Mouse (Mus musculus): ENCODE measurements around the gene Tgif2. TPM values are rescaled to one million over a fixed set of nuclear protein-coding genes. Genes with fewer than 3 reads are reported as not detected.
"Not testable (repeated sequence)": the region's sequence is repeated elsewhere in the genome, so short reads cannot be mapped to it uniquely, and the experiment has no call there.

Tgif2 gene
- total RNA-seq, 1 experiment from 2014 or later: 7.7 TPM

DNA sequence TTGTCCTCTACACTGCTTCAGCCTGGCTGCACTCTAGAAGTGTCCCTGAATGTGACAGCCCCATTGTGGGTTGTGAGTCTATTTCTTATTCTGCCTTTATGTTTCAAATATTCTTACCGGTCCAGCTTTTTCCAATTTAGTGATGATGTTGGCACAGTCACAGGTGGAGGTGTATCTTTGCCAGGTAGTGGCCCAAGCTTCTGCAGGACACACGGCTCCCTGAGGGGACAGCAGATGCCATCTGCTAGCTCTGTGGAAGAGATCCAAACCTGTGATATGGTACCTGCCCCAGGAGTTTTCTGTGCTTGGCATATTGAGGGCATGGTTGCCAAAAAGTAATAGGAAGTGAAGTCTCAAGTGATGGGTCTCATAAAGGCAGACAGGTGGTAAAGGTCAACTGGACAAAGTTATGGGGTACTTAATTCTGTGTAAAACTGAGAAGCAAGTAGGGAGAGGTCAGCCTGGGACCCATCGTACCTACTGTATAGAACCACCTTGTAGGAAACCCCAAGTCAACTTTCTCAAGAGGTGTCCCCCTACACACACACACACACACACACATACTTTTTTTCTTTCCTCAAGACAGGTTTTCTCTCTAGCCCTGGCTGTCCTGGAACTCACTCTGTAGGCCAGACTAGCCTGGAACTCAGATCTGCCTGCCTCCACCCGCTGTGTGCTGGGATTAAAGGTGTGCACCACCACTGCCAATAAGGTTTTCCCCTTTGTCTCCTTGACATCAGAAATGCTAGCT, 35.1 kb downstream of the Tgif2 start:
- DNase-seq: no peak

DNA sequence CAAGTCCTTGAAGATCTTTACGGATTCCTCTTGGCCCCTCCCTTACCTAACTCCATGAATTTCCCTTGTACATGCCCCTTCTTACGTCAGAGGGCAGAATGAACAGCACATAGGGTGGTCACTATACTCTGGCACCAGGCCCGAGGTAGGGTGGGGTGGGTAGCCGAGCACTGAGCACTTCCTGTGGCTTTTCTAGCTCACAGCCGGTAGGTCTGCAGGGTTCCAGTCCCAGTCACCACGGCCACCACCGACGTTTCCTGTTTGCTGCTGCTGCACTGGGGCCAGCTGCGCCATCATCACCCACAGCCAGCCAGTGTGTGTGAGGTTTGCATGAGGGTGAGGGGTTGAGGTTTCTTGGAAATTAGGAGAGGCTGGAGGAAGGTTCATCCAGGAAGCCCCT, 37.9 kb downstream of the Tgif2 start:
- DNase-seq: peak; percentile 45

DNA sequence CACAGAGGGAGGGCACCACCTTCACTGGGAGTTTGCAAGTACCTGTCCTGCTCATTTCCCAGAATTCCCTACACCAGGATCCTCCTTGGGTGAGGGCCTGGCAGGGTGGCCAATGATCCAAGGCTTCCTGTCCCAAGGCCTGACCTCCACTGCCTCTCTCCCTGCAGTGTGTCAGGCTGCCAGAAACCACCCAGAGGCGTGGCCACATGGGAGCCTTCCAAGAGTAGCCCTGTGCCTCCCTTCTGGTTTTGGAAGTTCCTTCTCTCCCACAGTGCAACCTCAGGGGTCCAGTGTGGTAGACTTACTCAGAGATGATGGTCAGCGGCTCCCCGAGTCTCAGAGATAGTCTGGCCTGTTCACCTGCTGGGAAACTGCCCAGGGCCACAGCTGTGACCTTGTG, 39.7 kb downstream of the Tgif2 start:
- peak; percentile 77 for DNase-seq

DNA sequence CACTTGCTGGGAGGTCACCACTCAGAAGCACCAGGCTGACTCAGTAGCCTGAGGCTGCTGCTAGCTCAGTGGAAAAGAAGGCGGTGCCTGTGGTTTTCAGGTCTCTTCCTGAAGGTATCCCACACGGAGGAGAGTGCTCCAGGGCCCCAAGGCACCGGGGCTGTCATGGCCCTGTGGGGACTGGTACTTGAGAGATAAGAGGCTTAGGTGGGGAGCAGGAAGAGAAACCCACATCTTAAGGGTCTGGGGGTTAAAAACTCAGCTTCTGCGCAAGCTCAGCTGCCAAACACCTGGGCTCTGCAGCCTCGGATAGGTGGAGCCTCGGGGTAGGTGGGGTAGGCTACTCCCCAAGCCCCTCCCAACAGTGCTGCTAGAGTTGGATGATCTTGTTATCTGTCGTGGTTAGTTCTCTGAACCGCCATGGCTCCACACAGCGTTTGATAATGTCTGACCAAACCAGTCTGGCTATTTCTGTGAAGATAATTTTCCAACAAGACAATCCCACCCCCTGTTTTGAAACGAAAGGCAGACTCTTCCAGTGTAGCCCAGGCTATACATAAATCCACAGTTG, 42.7 kb downstream of the Tgif2 start:
- DNase-seq: no peak

DNA sequence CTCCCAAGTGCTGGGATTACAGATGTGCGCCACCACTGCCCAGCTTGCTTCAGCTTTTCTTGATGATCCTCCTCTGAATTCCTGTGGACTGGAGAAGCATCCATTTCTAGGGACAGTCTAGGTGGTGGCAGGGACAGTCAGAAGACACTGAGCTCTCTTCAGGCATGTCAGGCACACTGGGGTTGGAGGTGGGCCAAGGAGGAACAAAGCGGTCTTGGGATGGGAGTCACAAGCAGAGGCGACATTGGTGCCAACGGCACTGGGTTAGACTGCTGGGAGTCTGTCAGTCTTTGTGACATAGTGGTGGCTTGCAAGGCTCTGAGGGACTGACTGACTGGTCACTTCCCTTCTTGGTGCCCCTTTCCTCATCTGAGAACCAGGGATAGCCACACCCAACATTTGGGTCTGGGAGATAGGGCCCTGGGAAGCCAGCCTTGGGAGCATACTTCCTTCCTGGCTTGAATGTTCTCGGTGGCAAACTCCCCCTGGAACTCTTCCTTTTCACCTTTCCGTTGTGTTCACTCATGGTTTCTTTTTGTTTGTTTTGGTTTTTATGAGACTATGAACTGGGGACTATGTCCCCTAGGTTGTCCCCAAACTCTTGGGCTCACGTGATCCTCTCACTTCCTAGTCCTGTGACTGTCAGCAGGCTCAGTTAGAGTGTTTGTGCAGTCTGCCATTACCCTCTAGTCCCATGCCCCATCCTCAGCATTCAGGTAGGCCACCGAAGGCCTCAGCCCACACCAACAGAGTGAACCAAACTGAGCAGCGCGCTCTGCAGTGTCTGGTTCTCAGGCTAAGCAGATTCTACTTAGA, 44.8 kb downstream of the Tgif2 start:
- no peak for DNase-seq

DNA sequence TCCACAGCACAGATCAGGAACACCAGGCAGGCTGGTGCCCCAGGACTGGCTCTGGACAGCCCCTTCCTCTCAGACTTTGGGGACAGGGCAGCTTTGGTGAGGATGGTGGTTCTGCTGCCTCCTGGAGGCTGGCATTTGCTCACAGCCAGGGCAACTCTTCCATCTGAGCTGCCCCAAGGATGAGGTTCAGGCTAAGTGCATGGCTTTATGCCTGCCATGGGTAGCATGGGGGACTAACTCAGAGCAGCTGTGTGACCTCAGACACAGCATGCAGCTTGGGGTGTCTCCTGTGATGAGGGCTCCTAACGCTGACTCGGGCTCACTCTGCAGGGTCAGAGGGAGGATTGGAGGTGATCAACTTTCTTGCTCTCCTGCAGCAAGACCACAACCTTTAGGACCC, 45.9 kb downstream of the Tgif2 start:
- not testable (repeated sequence) for DNase-seq

DNA sequence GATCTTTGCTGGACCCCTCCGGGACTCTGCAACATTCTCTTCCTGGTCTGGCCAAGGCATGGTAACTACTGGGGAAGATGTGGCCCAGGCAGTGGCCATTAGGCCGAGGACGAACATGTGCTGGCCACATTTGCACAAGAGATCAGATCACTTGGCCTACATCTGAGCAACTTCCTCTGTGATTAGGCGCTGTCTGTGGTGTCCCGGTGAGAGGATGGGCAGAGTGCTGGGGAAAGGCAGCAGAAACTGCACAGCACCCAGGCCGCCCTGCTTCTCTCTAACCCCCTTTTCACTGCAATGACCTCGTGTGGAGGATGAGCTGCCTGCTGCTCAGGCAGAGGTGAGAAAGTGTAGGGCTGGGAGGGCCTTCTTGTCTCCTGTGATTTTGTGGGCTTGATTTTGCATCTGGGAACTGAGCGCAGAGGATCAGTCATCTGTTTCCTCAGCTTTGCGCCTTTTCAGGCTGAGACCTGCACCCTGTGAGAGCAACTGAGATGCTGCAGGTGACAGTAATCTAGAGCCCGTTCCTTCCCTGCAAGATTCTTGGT, 46.4 kb downstream of the Tgif2 start:
- no peak for DNase-seq

DNA sequence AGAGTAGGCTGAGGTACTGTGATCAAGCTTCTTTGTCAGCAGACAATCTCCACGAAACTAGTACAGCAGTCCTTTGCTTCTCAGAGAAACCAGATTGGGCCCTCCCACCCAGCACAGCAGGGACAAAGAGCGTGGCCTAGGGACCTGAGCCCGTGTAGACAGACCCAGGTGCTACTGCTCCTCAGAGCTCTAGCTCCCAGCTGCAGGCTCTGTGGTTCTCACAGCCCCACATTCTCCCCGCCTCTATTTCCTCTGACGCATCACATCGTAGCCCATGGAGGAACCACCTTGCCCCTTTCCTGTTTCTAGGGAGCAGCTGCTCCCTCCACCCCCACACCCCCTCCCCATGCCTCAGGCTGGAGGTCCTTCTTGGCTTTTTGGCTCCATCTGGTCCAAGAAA, 47.2 kb downstream of the Tgif2 start, which contains the start of gene Sla2:
Gene Sla2 (minus strand): TSS at position 176 of the 400 bp plus-strand sequence.
- DNase-seq: no peak

DNA sequence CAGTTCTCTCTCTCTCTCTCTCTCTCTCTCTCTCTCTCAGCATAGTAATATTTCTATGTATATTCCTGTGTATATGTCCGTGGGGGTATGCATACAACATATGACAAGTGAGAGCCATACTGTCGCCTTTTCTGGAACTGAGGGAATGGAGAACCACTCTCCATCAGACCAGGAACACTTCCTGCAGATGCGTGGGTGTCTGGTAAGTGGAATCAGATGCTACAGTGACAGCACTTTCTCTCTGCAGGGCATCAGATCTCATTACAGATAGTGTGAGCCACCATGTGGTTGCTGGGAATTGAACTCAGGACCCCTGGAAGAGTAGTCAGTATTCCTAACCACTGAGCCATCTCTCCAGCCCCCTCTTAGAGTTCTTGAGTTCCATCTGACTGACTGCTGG, 48.7 kb downstream of the Tgif2 start:
- DNase-seq: no peak

DNA sequence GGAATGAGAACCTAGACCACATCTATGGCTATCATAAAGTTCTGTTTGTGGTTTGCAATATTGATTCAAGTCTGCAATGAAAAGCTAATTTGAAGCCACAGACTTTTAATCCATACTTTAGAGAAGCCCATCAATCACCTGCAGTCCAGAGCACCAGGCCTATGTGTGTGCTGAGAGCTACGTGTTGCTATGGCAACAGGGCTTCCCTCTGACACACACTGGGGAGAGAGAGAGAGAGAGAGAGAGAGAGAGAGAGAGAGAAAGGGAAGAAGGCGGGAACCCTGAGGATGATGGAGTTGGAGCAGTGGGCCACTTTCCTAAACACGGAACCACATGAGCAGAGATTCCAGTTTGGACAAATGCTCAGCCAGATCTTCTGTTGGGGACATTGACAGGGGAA, 52.4 kb downstream of the Tgif2 start:
- DNase-seq: no peak

DNA sequence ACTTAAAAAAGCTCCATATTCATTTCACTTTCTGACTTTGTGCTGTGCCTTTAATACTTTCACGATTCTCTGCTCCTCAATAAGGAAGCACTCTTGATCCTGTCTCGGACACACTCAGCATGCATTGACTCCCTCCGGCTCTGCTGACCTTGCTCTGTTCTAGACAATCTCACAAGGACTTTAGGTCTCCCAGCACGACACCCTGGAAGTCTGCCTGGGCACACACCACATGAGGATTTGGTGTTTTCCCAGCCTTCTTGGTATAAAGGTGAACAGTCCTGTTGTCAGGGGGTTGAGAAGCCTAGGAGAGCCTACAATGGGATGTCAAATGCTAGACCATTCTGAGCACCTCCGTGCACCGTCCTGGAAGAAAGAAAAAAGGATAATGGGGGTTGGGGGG, 53.0 kb downstream of the Tgif2 start:
- peak; percentile 52 for DNase-seq

DNA sequence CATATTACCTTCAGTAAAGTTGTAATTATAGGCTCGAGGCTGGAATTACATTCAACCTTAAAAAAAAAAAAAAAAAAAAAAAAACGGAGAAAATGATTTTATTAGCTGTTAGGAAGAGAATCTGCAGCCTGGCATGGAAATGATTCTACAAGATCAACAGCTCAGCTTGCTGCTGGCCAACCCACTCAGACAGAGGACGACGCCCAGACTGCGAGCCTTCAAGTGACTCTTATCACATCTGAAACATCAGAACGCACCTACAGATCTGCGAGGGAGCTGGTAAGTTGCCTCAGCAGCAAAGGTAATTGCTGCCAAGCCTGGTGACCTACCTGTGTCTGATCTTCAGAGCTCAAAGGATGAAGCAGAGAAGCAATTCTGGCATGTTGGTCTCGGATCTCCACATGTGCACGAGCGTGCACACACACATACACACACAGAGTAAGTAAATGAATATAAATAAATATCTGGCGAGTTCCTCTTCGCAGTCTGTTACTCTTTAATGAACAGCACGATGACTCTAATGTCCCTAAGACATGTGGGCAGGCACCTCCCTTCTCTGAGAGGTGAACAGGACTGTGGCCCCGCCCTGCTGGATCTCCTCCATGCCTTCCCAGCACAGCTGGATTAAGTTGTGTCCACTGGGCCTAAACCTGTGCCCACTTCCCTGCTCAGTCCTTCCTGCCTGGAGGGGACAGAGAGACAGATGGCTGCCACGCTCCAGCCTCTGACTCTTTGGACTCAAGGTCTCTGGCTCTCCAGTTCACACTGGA, 54.9 kb downstream of the Tgif2 start:
- DNase-seq: no peak

DNA sequence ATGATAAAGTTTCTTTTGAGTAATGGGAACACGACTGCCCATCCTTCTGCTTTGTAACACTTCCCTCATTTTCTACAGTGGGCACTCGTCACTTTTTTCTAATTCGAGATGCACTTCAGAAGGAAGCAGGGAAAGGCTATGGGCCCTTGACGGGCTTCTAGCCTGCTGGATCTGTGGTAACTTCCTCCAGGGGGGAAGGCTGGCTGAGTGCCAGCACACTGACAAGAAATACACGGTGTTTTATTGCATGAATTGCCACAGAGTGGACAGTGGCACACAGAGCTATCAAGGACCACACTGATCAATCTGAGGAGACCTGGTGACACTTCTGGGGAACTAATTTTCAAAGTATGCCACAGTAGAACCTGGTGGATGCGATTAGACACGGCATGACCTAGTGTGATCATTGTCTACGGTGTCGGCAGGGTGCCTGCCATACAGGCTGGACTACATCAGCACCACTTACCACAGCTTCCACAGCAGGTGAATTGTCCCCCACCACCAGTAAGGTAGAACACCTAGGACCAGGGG, 56.6 kb downstream of the Tgif2 start:
- no peak for DNase-seq

DNA sequence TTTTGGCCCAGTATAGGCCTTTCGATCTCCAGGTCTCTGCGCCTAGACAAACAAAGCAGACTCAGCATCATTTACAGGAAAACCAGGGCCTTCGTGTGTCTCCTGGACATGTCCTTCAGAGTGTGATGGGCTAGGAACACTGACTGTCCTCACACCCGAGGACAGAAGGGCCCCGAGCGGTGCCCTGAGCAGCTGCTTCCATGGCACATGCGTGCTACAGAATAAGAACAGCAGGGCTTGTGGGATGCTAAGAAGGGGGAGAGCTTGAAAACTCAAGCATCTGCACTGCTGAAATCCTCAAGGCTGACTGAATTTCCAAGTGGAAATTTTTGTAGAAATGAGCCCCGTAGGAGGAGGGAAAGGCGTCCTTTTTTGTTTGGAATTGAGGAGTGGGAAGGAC, 57.2 kb downstream of the Tgif2 start:
- DNase-seq: no peak

DNA sequence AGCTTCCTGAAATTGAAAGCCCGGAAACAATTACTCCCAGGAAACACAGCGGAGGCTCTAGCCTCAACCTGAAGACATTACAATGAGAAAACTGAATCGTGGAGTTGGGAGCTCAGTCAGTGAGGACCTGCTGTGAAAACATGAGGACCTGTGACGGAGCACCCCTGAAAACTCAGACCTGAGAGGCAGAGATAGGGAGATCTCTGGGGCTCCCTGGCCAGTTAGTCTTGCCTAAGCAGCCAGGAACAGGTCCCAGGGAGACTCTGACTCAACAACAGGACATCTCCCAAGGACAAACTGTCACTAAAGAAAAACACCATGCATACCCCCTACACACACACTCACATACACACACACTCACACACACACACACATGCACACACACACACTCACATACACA, 58.6 kb downstream of the Tgif2 start:
- DNase-seq: no peak

DNA sequence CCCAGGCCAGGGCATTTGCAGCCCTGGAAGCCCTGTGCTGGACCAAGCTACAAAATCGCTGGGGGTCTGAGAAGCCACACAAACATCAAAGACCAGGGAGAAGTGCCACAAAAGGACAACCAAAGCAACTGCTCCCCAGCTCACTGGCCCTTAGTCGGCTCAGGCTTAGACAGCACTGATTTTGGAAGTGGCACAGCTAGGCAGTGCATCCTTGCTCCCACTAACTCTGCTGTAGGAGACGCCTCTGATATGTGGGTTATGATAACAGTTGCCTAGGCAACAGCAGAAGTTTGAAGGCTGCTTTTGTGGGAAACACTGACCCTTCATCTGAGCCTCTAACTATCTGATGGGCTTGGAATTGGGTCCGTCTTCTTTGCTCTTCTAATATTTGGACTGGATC, 59.4 kb downstream of the Tgif2 start:
- no peak for DNase-seq

DNA sequence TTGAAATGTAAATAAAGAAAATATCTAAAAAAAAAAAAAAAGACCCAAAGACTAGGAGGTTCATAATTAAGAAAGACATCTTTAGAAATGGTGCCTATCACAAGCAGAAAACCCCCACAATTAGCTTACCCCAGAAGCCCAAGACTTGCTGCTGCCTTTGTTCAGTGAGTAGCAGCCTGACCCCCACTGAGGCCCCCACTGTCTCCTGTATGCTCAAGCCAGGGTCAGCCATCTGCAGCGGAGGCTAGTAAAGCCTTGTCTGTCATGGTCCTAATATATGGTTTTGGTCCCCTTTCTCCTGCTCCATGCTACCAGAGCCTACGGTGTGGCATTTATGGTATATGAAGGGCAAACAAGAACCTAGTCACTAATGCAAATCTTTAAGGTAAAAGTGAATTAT, 61.5 kb downstream of the Tgif2 start:
- DNase-seq: no peak

DNA sequence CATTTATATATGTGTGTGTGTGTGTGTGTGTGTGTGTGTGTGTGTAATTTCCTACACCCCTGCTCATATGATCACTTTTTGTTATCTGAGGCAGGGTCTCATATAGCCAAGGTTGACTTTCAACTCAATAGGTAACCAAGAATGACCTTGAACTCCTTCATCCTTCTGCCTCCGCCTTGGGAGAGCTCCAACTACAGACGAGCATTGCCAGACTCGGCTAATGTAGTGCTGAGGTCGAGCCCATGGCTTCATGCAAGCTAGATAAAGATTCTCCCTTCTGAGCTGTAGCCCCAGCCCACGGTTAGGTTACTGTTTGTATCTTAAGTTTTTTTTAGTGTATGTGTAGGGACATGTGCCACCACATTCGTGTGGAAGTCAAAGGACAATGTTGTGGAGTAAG, 62.1 kb downstream of the Tgif2 start:
- DNase-seq: no peak

DNA sequence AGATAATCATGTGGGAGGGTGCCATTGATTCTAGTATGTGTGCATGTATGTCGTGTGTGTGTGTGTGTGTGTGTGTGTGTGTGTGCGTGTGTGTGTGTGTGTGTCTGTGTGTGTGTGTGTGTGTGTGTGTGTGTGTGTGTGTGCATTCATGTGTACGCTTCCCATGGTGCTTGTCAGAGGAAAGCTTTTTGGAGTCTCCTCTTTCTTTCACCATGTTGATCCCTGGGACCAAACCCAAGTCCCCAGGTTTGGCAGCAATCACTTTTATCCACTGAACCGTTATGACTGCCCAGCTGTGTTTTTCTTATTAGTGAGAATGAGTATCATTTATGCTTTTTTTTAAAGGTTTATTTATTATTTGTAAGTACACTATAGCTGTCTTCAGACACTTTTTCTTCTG, 62.6 kb downstream of the Tgif2 start:
- not testable (repeated sequence) for DNase-seq

DNA sequence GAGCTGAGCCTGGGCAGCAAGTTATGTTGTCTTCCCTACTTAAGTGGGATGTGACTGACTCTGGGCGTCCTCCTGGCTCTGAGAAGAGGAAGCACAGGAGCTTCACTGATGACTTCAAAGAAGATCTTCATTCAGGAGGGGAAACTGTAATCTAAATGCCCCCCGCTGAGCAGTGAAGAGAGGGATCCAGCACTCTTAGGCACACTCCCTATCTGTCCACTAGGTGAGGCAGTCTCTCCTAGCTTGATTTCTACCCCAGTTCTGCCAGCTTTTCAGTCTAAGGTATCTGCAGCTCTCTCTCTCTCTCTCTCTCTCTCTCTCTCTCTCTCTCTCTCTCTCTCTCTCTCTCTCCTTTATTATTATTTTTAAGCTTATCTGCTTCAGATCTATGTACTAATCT, 63.6 kb downstream of the Tgif2 start:
- no peak for DNase-seq

Measured in adrenal gland, postnatal 14 days (tissue).